Mouse (Mus musculus): Measurements from ENCODE around the gene Smim24.

Smim24 gene

GRCm38 (mm10) chr10:81434361-81435263 lies 41.8 kb downstream of the Smim24 start:
- DNase-seq (ENCODE audit: low spot score in 2 of 2), result peak; percentile 4 to 14

- DNase-seq (ENCODE audit: low spot score in 2 of 2), result peak; percentile 71 to 91
These were observed 42.6 kb downstream of the Smim24 start for GRCm38 (mm10) chr10:81435436-81435835.

- DNase-seq (ENCODE audit: low spot score in 2 of 2), result no peak
These were observed 48.2 kb downstream of the Smim24 start for GRCm38 (mm10) chr10:81441019-81441418.
